Comparison of ENCODE assay signal across 19 mouse cellular contexts in genomic region chr12:112702374-112703320, GRCm38 (mm10). TPM values are rescaled to one million over a fixed set of nuclear protein-coding genes. Genes with fewer than 3 reads are reported as not detected.
DNase-seq lines count a peak whose midpoint lies in the region; ATAC-seq and TF ChIP-seq lines count a peak whose summit lies in the region.
"Had no signal": no experiment of that assay in that cellular context is flagged by ENCODE, and none has a peak within 500 bp of the region (broad histone marks: within the 10 kb centered on the region; RNA-seq: fewer than 3 reads in every experiment).

No protein-coding gene starts in this region.

- DNase-seq in 3134 (ENCODE audit: extremely low read depth, insufficient read length, low spot score) (peak; percentile 50), 3T3-L1 (ENCODE audit: low read depth, low spot score) (peak; percentile 86), CH12.LX (ENCODE audit: extremely low read depth) (peak; percentile 80)
- peak; percentile 67 for DNase-seq in induced T-regulatory cell, adult 2 months (ENCODE audit: low read depth)
- DNase-seq in embryo, embryonic 9.5 days (ENCODE audit: extremely low spot score): no peak
- DNase-seq in heart, embryonic 10.5 days (ENCODE audit: low spot score): no peak
- DNase-seq: adrenal gland, postnatal 36 days; forebrain, postnatal 0 days; gastrocnemius, postnatal 10 days; heart, adult 2 months; lung, postnatal 14 days; right cerebral cortex, postnatal 25 days; thymus, postnatal 25 days had no signal

- WGBS in liver, embryonic 12.5 days (ENCODE audit: insufficient replicate concordance): 30% methylated on average over 6 of the region's 6 CpGs
- 56% methylated on average over 6 of the region's 6 CpGs for WGBS in heart, embryonic 10.5 days

- peaks cover 6% of the 10 kb centered on the region for H3K9me3 ChIP-seq in CH12.LX (replicated peaks; ENCODE audit: low read length)
- no peaks in the 10 kb centered on the region for H3K9me3 ChIP-seq in liver, embryonic 12.5 days (replicated peaks)
- H3K9me3 ChIP-seq in heart, embryonic 10.5 days: no peaks in the 10 kb centered on the region
- H3K9me3 ChIP-seq: embryonic facial prominence, embryonic 12.5 days; hindbrain, embryonic 13.5 days; midbrain, embryonic 10.5 days; neural tube, embryonic 12.5 days had no signal

- TF ChIP-seq RAD21 in CH12.LX (IDR thresholded peaks at IDR 0.05; ENCODE audit: low read depth, low read length): no peak

- no peaks in the 10 kb centered on the region for H3K36me3 ChIP-seq in CH12.LX (replicated peaks in 1 of 2; ENCODE audit: control insufficient read depth in 1 of 2, insufficient read depth in 1 of 2, low read length in 1 of 2)
- no peaks in the 10 kb centered on the region for H3K36me3 ChIP-seq in liver, embryonic 12.5 days
- no peaks in the 10 kb centered on the region for H3K36me3 ChIP-seq in heart, embryonic 10.5 days
- H3K36me3 ChIP-seq: embryonic facial prominence, embryonic 12.5 days; hindbrain, embryonic 13.5 days; midbrain, embryonic 10.5 days; neural tube, embryonic 12.5 days had no signal

- no peak overlapping the region for H3K9ac ChIP-seq in CH12.LX (ENCODE audit: insufficient read depth, low read depth)
- H3K9ac ChIP-seq in liver, embryonic 12.5 days: no peak overlapping the region
- H3K9ac ChIP-seq: embryonic facial prominence, embryonic 12.5 days; forebrain, postnatal 0 days; hindbrain, embryonic 13.5 days; neural tube, embryonic 12.5 days had no signal

- dilution Hi-C loops in CH12.LX (cut with MboI; ENCODE audit: extremely low pct_ligation_motif_present, extremely low pct_unique_long_range_greater_than_20kb, low sequenced_read_pairs): no loop called here

- H3K79me2 ChIP-seq in CH12.LX (replicated peaks; ENCODE audit: control insufficient read depth, extremely low read depth, insufficient read depth, poor library complexity, severe bottlenecking): no peaks in the 10 kb centered on the region

- TF ChIP-seq EP300 in CH12.LX (IDR thresholded peaks at IDR 0.05; ENCODE audit: low read length): peak; percentile 80

- no peak for ATAC-seq in liver, embryonic 12.5 days
- ATAC-seq: forebrain, postnatal 0 days; intestine, embryonic 16.5 days had no signal

- H3K27ac ChIP-seq in CH12.LX (ENCODE audit: insufficient read depth, low read depth): no peak overlapping the region
- no peak overlapping the region for H3K27ac ChIP-seq in liver, embryonic 12.5 days
- H3K27ac ChIP-seq in heart, embryonic 10.5 days: no peak overlapping the region
- H3K27ac ChIP-seq: embryonic facial prominence, embryonic 12.5 days; heart, adult 2 months; hindbrain, embryonic 13.5 days; midbrain, embryonic 10.5 days; neural tube, embryonic 12.5 days had no signal

- no peak for TF ChIP-seq POLR2A in CH12.LX (IDR thresholded peaks at IDR 0.05; ENCODE audit: low read depth, low read length)

- peaks cover 9 to 31% of the 10 kb centered on the region in 2 experiments for H3K4me1 ChIP-seq in CH12.LX (ENCODE audit: control insufficient read depth in 1 of 2, insufficient read depth in 2 of 2)
- peaks cover 10% of the 10 kb centered on the region; the same call in 1 of the 2 replicates for H3K4me1 ChIP-seq in liver, embryonic 12.5 days
- peaks cover 20% of the 10 kb centered on the region for H3K4me1 ChIP-seq in heart, embryonic 10.5 days

- no peak for TF ChIP-seq CTCF in CH12.LX (conservative IDR thresholded peaks at IDR 0.05 in 1 of 2, IDR thresholded peaks at IDR 0.05 in 1 of 2; ENCODE audit: low read depth in 2 of 2, low read length in 2 of 2)

- in situ Hi-C loops in CH12.LX (cut with MboI; ENCODE audit: low pct_ligation_motif_present, low pct_unique_long_range_greater_than_20kb, low sequenced_read_pairs): loop anchor here (10.0 kb wide), 1 partner anchor 148 kb away; no protein-coding TSS in a partner anchor

- peaks cover 16% of the 10 kb centered on the region for H3K27me3 ChIP-seq in CH12.LX (replicated peaks)
- peaks cover 86% of the 10 kb centered on the region for H3K27me3 ChIP-seq in liver, embryonic 12.5 days (replicated peaks)
- peaks cover 70% of the 10 kb centered on the region for H3K27me3 ChIP-seq in heart, embryonic 10.5 days (ENCODE audit: insufficient read depth, poor library complexity, severe bottlenecking)

- no peak overlapping the region for H3K4me3 ChIP-seq in CH12.LX (replicated peaks in 1 of 3; ENCODE audit: low read depth in 2 of 3, low read length in 2 of 3, poor library complexity in 1 of 3)
- no peak overlapping the region for H3K4me3 ChIP-seq in liver, embryonic 12.5 days
- H3K4me3 ChIP-seq in heart, embryonic 10.5 days: no peak overlapping the region
- H3K4me3 ChIP-seq: embryonic facial prominence, embryonic 12.5 days; heart, adult 2 months; hindbrain, embryonic 13.5 days; midbrain, embryonic 10.5 days; neural tube, embryonic 12.5 days had no signal

- H3K4me2 ChIP-seq in CH12.LX (ENCODE audit: insufficient read depth, low read depth, poor library complexity, severe bottlenecking): no peak overlapping the region
- H3K4me2 ChIP-seq in liver, embryonic 12.5 days: no peak overlapping the region
- H3K4me2 ChIP-seq: embryonic facial prominence, embryonic 12.5 days; hindbrain, embryonic 13.5 days; neural tube, embryonic 12.5 days had no signal

TF ChIP-seq in CH12.LX, 34 proteins besides CTCF, POLR2A, EP300 and RAD21 (continues in another document):
- TF ChIP-seq ELF1 (IDR thresholded peaks at IDR 0.05; ENCODE audit: low read depth, low read length) (peak; percentile 29; the same call in 1 of the 2 replicates), USF2 (conservative IDR thresholded peaks at IDR 0.05; ENCODE audit: low read depth, low read length) (no peak), ETS1 (conservative IDR thresholded peaks at IDR 0.05; ENCODE audit: low read depth, low read length) (peak; percentile 52), HCFC1 (IDR thresholded peaks at IDR 0.05; ENCODE audit: low read depth, low read length) (no peak; the same call in 1 of the 2 replicates), SMC3 (IDR thresholded peaks at IDR 0.05; ENCODE audit: low read depth, low read length) (no peak), MEF2A (IDR thresholded peaks at IDR 0.05; ENCODE audit: borderline replicate concordance, low read depth, low read length) (0 out of 2 replicates have a peak, but pooled peaks have one; percentile 36), BHLHE40 (IDR thresholded peaks at IDR 0.05; ENCODE audit: low read depth, low read length) (peak; percentile 66), POLR2AphosphoS2 (IDR thresholded peaks at IDR 0.05; ENCODE audit: low read depth, low read length) (no peak), IRF4 (IDR thresholded peaks at IDR 0.05; ENCODE audit: low read depth, low read length) (peak; percentile 76), E2F4 (IDR thresholded peaks at IDR 0.05; ENCODE audit: insufficient replicate concordance, low read depth, low read length) (no peak), MYC (IDR thresholded peaks at IDR 0.05; ENCODE audit: low read depth, low read length) (no peak), TBP (conservative IDR thresholded peaks at IDR 0.05; ENCODE audit: low read depth, low read length) (no peak), MAZ (IDR thresholded peaks at IDR 0.05; ENCODE audit: low read depth, low read length) (no peak), TCF12 (IDR thresholded peaks at IDR 0.05; ENCODE audit: low read depth, low read length) (peak; percentile 58; the same call in 1 of the 2 replicates), RCOR1 (conservative IDR thresholded peaks at IDR 0.05; ENCODE audit: low read depth, low read length) (no peak), JUN (IDR thresholded peaks at IDR 0.05; ENCODE audit: insufficient read depth, low read depth, low read length) (peak; percentile 43; the same call in 1 of the 2 replicates), MAX (IDR thresholded peaks at IDR 0.05; ENCODE audit: low read length) (0 out of 2 replicates have a peak, but pooled peaks have one; percentile 44), SIN3A (IDR thresholded peaks at IDR 0.05; ENCODE audit: low read length) (no peak; the same call in 1 of the 2 replicates), CHD1 (IDR thresholded peaks at IDR 0.05; ENCODE audit: low read depth, low read length) (no peak), MXI1 (IDR thresholded peaks at IDR 0.05; ENCODE audit: low read depth, low read length) (no peak), NELFE (IDR thresholded peaks at IDR 0.05; ENCODE audit: low read depth, low read length) (no peak)

RNA-seq across cellular contexts. Expression of gene Cep170b, which starts 17.6 kb away (rescaled TPM):
- 30.6 and 39.1 TPM in 2 replicates for total RNA-seq in CH12.LX (2012; rRNA removed)
- total RNA-seq in CH12.LX (2014; rRNA removed): 44.4 and 48.1 TPM in 2 replicates
- 44.4 and 63.1 TPM in 2 replicates for polyA plus RNA-seq in CH12.LX (2012; ENCODE audit: insufficient read length, low read depth)
- polyA plus RNA-seq in liver, embryonic 12.5 days (2016; fragmentation: Nextera tagmentation; extraction: Ambion mirVana): 5.0 and 5.2 TPM in 2 replicates
- 3.9 and 6.6 TPM in 2 replicates for polyA plus RNA-seq in heart, embryonic 10.5 days (2016; fragmentation: Nextera tagmentation; extraction: Ambion mirVana)

RNA-seq across cellular contexts. Expression of gene Zbtb42, which starts 24.0 kb away (rescaled TPM):
- total RNA-seq in CH12.LX (2012; rRNA removed) (0.30 and 0.63 TPM in 2 replicates), CH12.LX (2014; rRNA removed) (not detected in 2 replicates)
- 0.08 and 0.11 TPM in 2 replicates for polyA plus RNA-seq in CH12.LX (2012; ENCODE audit: insufficient read length, low read depth)
- polyA plus RNA-seq in liver, embryonic 12.5 days (2016; fragmentation: Nextera tagmentation; extraction: Ambion mirVana): 1.0 and 1.2 TPM in 2 replicates
- 3.9 and 4.3 TPM in 2 replicates for polyA plus RNA-seq in heart, embryonic 10.5 days (2016; fragmentation: Nextera tagmentation; extraction: Ambion mirVana)

RNA-seq across cellular contexts. Expression of gene Akt1, which starts 28.0 kb away (rescaled TPM):
- 66.6 and 79.9 TPM in 2 replicates for total RNA-seq in CH12.LX (2012; rRNA removed)
- total RNA-seq in CH12.LX (2014; rRNA removed): 69.8 and 74.4 TPM in 2 replicates
- polyA plus RNA-seq in CH12.LX (2012; ENCODE audit: insufficient read length, low read depth): 144 and 178 TPM in 2 replicates
- 76.6 and 81.8 TPM in 2 replicates for polyA plus RNA-seq in liver, embryonic 12.5 days (2016; fragmentation: Nextera tagmentation; extraction: Ambion mirVana)
- polyA plus RNA-seq in heart, embryonic 10.5 days (2016; fragmentation: Nextera tagmentation; extraction: Ambion mirVana): 57.1 and 82.0 TPM in 2 replicates

RNA-seq across cellular contexts. Expression of gene Pld4, which starts 57.8 kb away (rescaled TPM):
- total RNA-seq in CH12.LX (2012; rRNA removed) (149 and 155 TPM in 2 replicates), CH12.LX (2014; rRNA removed) (112 and 117 TPM in 2 replicates)
- polyA plus RNA-seq in CH12.LX (2012; ENCODE audit: insufficient read length, low read depth): 196 and 226 TPM in 2 replicates
- polyA plus RNA-seq in liver, embryonic 12.5 days (2016; fragmentation: Nextera tagmentation; extraction: Ambion mirVana): 7.9 and 8.0 TPM in 2 replicates
- polyA plus RNA-seq in heart, embryonic 10.5 days (2016; fragmentation: Nextera tagmentation; extraction: Ambion mirVana): 0.57 and 2.9 TPM in 2 replicates

RNA-seq across cellular contexts. Expression of gene Siva1, which starts 58.2 kb away (rescaled TPM):
- total RNA-seq in CH12.LX (2012; rRNA removed) (137 and 149 TPM in 2 replicates), CH12.LX (2014; rRNA removed) (78.1 and 81.9 TPM in 2 replicates)
- polyA plus RNA-seq in CH12.LX (2012; ENCODE audit: insufficient read length, low read depth): 135 and 158 TPM in 2 replicates
- polyA plus RNA-seq in liver, embryonic 12.5 days (2016; fragmentation: Nextera tagmentation; extraction: Ambion mirVana): 126 and 137 TPM in 2 replicates
- polyA plus RNA-seq in heart, embryonic 10.5 days (2016; fragmentation: Nextera tagmentation; extraction: Ambion mirVana): 175 and 207 TPM in 2 replicates

Comparison
In these comparisons a context has a peak if more than half of its experiments do, and no peak if none do; other contexts are left out.
1. DNase-seq: peak in 3134 (single experiment), 3T3-L1 (single experiment), CH12.LX (single experiment) and induced T-regulatory cell, adult 2 months (single experiment); none in embryo, embryonic 9.5 days (single experiment) and heart, embryonic 10.5 days (single experiment).